Mouse (Mus musculus) ES-E14 (cell line): ENCODE measurements around the gene Cdc42ep1. TPM values are rescaled to one million over a fixed set of nuclear protein-coding genes. Genes with fewer than 3 reads are reported as not detected.
A peak's percentile ranks its signal among the peaks of the same experiment; 100 is the strongest.

Source experiments
- DNase-seq: peaks from one replicate; pipeline ENCODE4 v3.0.0-alpha.2; 2013; ENCODE audit warnings: low read depth, low spot score
- H3K27ac ChIP-seq: 2 replicates; pipeline ENCODE4 v1.5.1; 2012; ENCODE audit warnings: low read depth, mild to moderate bottlenecking, low read length, moderate library complexity, mixed read lengths; ENCODE audit not compliant: poor library complexity, insufficient read depth, severe bottlenecking
- H3K36me3 ChIP-seq: 2 replicates; pipeline ENCODE4 v1.6.1; 2012; ENCODE audit warnings: mild to moderate bottlenecking, low read length, moderate library complexity, mixed read lengths; ENCODE audit not compliant: control insufficient read depth, poor library complexity, insufficient read depth, severe bottlenecking
- H3K4me1 ChIP-seq, 2 experiments: fragments of 150-350 bp in 1 of 2; sonication (generic) in 1 of 2; 2 replicates each; pipeline ENCODE4 v1.6.1; 2012; ENCODE audit warnings: low read length in 2 of 2, mild to moderate bottlenecking in 1 of 2, mixed read lengths in 1 of 2; ENCODE audit not compliant: control insufficient read depth in 2 of 2, insufficient read depth in 2 of 2, poor library complexity in 1 of 2
- H3K4me3 ChIP-seq, 2 experiments: fragments of 150-350 bp in 1 of 2; sonication (generic) in 1 of 2; 2 replicates each; pipeline ENCODE4 v1.5.1; 2012; ENCODE audit warnings: low read length in 2 of 2, low read depth in 1 of 2, mild to moderate bottlenecking in 1 of 2, mixed read lengths in 1 of 2; ENCODE audit not compliant: insufficient read depth in 1 of 2, poor library complexity in 1 of 2, severe bottlenecking in 1 of 2
- H3K9ac ChIP-seq: 2 replicates; pipeline ENCODE4 v1.6.1; 2012; ENCODE audit warnings: low read depth, mild to moderate bottlenecking, low read length, mixed read lengths; ENCODE audit not compliant: poor library complexity, insufficient read depth, severe bottlenecking
- H3K9me3 ChIP-seq: fragments of 150-350 bp; sonication (generic); 2 replicates; pipeline ENCODE4 v1.6.1; 2012; ENCODE audit warnings: low read depth, mild to moderate bottlenecking, low read length; ENCODE audit not compliant: control insufficient read depth, insufficient read depth
- CHD2 ChIP-seq: IDR thresholded peaks from 2 replicates; pipeline ENCODE4 v1.6.1; 2014; ENCODE audit warnings: mild to moderate bottlenecking, low read depth, low read length, inconsistent platforms
- HCFC1 ChIP-seq: IDR thresholded peaks from 2 replicates; pipeline ENCODE4 v1.6.1; 2012; ENCODE audit warnings: low read length, inconsistent platforms, borderline replicate concordance; ENCODE audit not compliant: insufficient read depth
- MAFK ChIP-seq: IDR thresholded peaks from 2 replicates; pipeline ENCODE4 v1.6.1; 2014; ENCODE audit warnings: mild to moderate bottlenecking, low read depth, low read length, inconsistent platforms; ENCODE audit not compliant: insufficient read depth
- ZC3H11A ChIP-seq: IDR thresholded peaks from 2 replicates; pipeline ENCODE4 v1.6.1; 2012; ENCODE audit warnings: low read depth, mild to moderate bottlenecking, inconsistent platforms, low read length, borderline replicate concordance
- ZNF384 ChIP-seq: IDR thresholded peaks from 2 replicates; pipeline ENCODE4 v1.6.1; 2012; ENCODE audit warnings: low read depth, low read length, inconsistent platforms
- in situ Hi-C, 2 experiments: fragments of 600-800 bp; cut with MboI; formaldehyde crosslinking; loops; one replicate each; pipeline ENCODE4 v1.15.1; 2025; ENCODE audit warnings: low sequenced_read_pairs in 2 of 2, inconsistent platforms in 1 of 2; ENCODE audit not compliant: unreplicated experiment in 2 of 2
- total RNA-seq: library from RNA; depleted of rRNA; stranded (reverse); fragments of 300-350 nt; gene quantifications from 2 replicates; pipeline ENCODE4 v1.2.3, GENCODE M21; 2012

Cdc42ep1 gene
- total RNA-seq, 1 experiment, result 8.3 TPM

DNA sequence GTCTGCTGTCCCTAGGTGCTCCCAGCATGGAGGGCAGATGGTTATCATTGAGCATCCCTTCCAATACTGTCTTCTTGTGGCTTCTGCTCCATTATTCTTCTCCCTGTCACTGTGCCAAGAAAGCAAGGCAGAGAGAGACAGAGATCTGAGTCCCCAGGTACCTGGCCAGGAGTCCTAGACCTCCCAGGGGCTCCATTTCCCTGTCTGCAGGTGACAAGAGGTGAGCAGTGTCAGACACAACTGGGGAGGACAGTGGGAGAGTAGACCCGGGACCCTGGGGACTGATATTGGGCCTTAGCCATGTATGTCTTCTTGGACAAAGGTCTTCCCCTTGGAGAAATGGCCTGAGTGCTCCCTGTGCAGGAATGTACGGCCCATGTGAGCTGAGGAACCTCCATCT is 37.1 kb upstream of the Cdc42ep1 start:
- no peak for DNase-seq
- TF ChIP-seq HCFC1 (no peak), CHD2 (no peak), MAFK (no peak), ZNF384 (no peak)
- H3K27ac ChIP-seq, result no peak overlapping the region
- no peak overlapping the region for H3K4me3 ChIP-seq
- no peaks in the 10 kb centered on the region for H3K36me3 ChIP-seq
- H3K9ac ChIP-seq, result no peak overlapping the region
- in situ Hi-C loops, result no loop called here
- peaks cover 3 to 45% of the 10 kb centered on the region in 2 experiments; a peak in 3 of 4 replicates for H3K4me1 ChIP-seq
- H3K9me3 ChIP-seq, result no peaks in the 10 kb centered on the region

DNA sequence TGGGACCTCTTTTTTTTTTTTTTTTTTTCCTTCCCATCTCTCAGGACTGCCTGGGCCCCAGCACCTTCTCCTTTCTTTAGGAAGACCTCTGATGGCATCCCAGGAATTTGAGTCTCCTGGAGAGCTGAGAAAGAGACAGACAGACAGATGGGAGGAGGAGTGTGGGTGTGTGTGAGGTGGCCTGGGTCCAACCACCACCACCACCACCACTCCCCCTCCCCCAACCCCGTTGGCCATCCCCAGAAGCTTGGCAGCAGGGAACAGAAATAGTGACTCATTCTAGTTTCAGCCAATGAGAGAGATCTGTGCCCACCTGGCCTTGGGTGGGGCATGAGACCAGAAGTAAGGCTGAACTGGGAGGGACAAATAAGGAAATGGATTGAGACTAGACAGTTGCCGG is 35.8 kb upstream of the Cdc42ep1 start:
- peaks cover 3 to 51% of the 10 kb centered on the region in 2 experiments; a peak in 3 of 4 replicates for H3K4me1 ChIP-seq
- H3K36me3 ChIP-seq, result no peaks in the 10 kb centered on the region
- peak; percentile 85 for TF ChIP-seq ZNF384
- no peak for TF ChIP-seq HCFC1
- no peak overlapping the region for H3K4me3 ChIP-seq
- H3K9me3 ChIP-seq, result no peaks in the 10 kb centered on the region
- DNase-seq, result no peak
- no peak overlapping the region for H3K9ac ChIP-seq
- H3K27ac ChIP-seq, result no peak overlapping the region
- in situ Hi-C loops, result no loop called here

DNA sequence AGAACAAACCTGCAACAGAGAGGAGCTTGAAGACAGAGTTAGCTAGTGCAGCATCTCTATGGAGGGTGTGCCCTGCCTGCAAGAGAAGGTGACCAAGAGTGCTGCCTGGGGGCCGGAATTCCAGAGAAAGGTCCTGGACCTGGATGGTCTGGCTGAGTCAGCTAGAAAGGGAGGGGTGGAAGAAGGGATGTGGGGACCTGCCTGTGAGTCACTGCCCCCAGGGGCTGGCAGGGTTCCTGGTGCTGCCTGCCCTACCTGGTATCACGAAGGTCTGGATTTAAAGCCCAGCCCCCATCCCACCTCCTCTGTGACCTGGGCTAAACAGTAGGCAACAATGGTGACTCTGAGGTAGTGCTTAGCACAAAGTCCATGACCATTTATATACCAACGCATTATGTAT is 35.3 kb upstream of the Cdc42ep1 start:
- no peaks in the 10 kb centered on the region for H3K9me3 ChIP-seq
- H3K36me3 ChIP-seq, result no peaks in the 10 kb centered on the region
- peaks cover 3 to 51% of the 10 kb centered on the region in 2 experiments; a peak in 3 of 4 replicates for H3K4me1 ChIP-seq
- H3K27ac ChIP-seq, result no peak overlapping the region
- no peak overlapping the region for H3K9ac ChIP-seq
- TF ChIP-seq MAFK (peak; percentile 45; the same call in 1 of the 2 replicates), CHD2 (no peak), ZNF384 (no peak), HCFC1 (no peak), ZC3H11A (no peak)
- in situ Hi-C loops, result no loop called here
- DNase-seq, result no peak
- no peak overlapping the region for H3K4me3 ChIP-seq

DNA sequence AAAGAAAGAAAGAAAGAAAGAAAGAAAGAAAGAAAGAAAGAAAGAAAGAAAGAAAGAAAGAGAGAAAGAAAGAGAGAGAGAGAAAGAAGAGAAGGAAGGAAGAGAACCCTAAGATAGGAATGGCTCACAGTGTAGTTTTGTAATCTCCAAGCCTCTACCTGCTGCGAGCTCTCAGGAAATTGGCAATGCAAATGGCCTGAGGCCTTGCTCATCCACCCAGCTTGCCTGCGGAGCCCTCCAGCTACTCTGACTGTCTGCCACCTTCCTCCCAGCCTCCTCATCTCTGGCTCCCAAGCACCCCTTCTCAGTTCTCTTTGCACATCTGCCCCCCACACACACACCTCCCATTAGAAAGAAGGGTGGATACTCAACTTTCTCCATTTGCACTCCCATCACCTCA is 33.4 kb upstream of the Cdc42ep1 start:
- Histone ChIP-seq H3K4me1 (peaks cover 0 to 44% of the 10 kb centered on the region in 2 experiments; a peak in 3 of 4 replicates), H3K27ac (no peak overlapping the region; the same call in 1 of the 2 replicates), H3K9ac (no peak overlapping the region), H3K9me3 (no peaks in the 10 kb centered on the region), H3K4me3 (no peak overlapping the region), H3K36me3 (no peaks in the 10 kb centered on the region)
- TF ChIP-seq ZC3H11A (no peak), HCFC1 (no peak), ZNF384 (no peak), CHD2 (no peak), MAFK (no peak)
- in situ Hi-C loops, result no loop called here
- no peak for DNase-seq

DNA sequence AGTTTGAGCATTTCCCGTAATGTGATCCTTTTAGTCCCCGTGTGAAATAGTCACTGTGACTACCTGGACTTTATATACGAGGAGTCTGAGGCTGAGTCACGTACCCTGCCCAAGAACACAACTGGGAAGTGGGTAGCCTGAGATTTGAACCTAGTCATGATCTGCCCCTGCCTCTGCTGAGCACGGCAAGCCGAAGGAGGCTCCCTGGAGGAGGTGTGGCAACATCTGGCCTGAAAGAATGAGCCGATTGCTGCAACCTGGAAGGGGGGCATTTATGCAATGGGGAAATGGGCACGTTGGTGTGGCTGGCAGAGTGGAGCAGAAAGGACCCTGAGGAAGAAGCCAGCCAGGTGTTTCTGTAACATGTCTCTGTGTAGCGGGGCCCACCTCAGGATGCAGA is 32.7 kb upstream of the Cdc42ep1 start:
- no peak overlapping the region for H3K4me3 ChIP-seq
- H3K27ac ChIP-seq, result no peak overlapping the region
- H3K36me3 ChIP-seq, result no peaks in the 10 kb centered on the region
- H3K9me3 ChIP-seq, result no peaks in the 10 kb centered on the region
- peaks cover 0 to 41% of the 10 kb centered on the region in 2 experiments; a peak in 3 of 4 replicates for H3K4me1 ChIP-seq
- TF ChIP-seq CHD2, result no peak
- TF ChIP-seq HCFC1, result no peak
- no peak for TF ChIP-seq ZC3H11A
- no peak for TF ChIP-seq MAFK
- no peak for TF ChIP-seq ZNF384
- DNase-seq, result no peak
- in situ Hi-C loops, result no loop called here
- no peak overlapping the region for H3K9ac ChIP-seq
